In genomic region chr11:79252881-79253541, GRCm38 (mm10) we compare ENCODE assay signal across 9 mouse cellular contexts. TPM values are rescaled to one million over a fixed set of nuclear protein-coding genes. Genes with fewer than 3 reads are reported as not detected.
A peak's percentile ranks its signal among the peaks of the same experiment; 100 is the strongest.
DNase-seq lines count a peak whose midpoint lies in the region; ATAC-seq lines count a peak whose summit lies in the region.
"Had no signal": no experiment of that assay in that cellular context is flagged by ENCODE, and none has a peak within 500 bp of the region (broad histone marks: within the 10 kb centered on the region; RNA-seq: fewer than 3 reads in every experiment).

No protein-coding gene starts in this region.

- H3K4me3 ChIP-seq in forebrain, embryonic 15.5 days = peak overlapping the region; percentile 93
- peak overlapping the region; percentile 93 for H3K4me3 ChIP-seq in kidney, embryonic 16.5 days (ENCODE audit: low read length)
- H3K4me3 ChIP-seq in midbrain, embryonic 13.5 days (replicated peaks) = peak overlapping the region; percentile 94

- H3K4me1 ChIP-seq in forebrain, embryonic 15.5 days = peaks cover 36% of the 10 kb centered on the region
- peaks cover 15% of the 10 kb centered on the region for H3K4me1 ChIP-seq in kidney, embryonic 16.5 days (ENCODE audit: insufficient read depth, low read length)
- H3K4me1 ChIP-seq in midbrain, embryonic 13.5 days (replicated peaks) = peaks cover 39% of the 10 kb centered on the region

- peaks cover 22% of the 10 kb centered on the region for H3K36me3 ChIP-seq in forebrain, embryonic 15.5 days
- peaks cover 29% of the 10 kb centered on the region for H3K36me3 ChIP-seq in kidney, embryonic 16.5 days (ENCODE audit: insufficient read depth, low read length)
- peaks cover 26% of the 10 kb centered on the region for H3K36me3 ChIP-seq in midbrain, embryonic 13.5 days

- no peaks in the 10 kb centered on the region for H3K9me3 ChIP-seq in forebrain, embryonic 15.5 days
- no peaks in the 10 kb centered on the region for H3K9me3 ChIP-seq in kidney, embryonic 16.5 days (ENCODE audit: low read length)
- H3K9me3 ChIP-seq in midbrain, embryonic 13.5 days = no peaks in the 10 kb centered on the region

- H3K27me3 ChIP-seq in forebrain, embryonic 15.5 days = no peaks in the 10 kb centered on the region
- H3K27me3 ChIP-seq in kidney, embryonic 16.5 days (ENCODE audit: insufficient read depth, low read length) = no peaks in the 10 kb centered on the region
- no peaks in the 10 kb centered on the region for H3K27me3 ChIP-seq in midbrain, embryonic 13.5 days

- DNase-seq in left cerebral cortex, postnatal 25 days (ENCODE audit: low spot score in 2 of 2) = peak; percentile 12 to 59
- no peak for DNase-seq in left cerebral cortex, adult 8-10 months (ENCODE audit: low spot score in 2 of 2)
- DNase-seq in R1 (ENCODE audit: low read depth, low spot score) = peak; percentile 70
- DNase-seq in layer of hippocampus, adult 9-10 months (ENCODE audit: low spot score) = no peak
- no peak for DNase-seq in ovary, postnatal 10 days (ENCODE audit: low spot score)

- intact Hi-C loops in left cerebral cortex, postnatal 25 days (cut with DNase I) = no loop called here

- no peak for ATAC-seq in forebrain, embryonic 15.5 days (replicated peaks)
- ATAC-seq in kidney, embryonic 16.5 days (ENCODE audit: low FRiP score, low TSS enrichment) = no peak; the same call in 1 of the 2 replicates
- ATAC-seq in midbrain, embryonic 13.5 days = peak; percentile 9; the same call in 1 of the 2 replicates

- H3K9ac ChIP-seq in forebrain, embryonic 15.5 days (replicated peaks) = peak overlapping the region; percentile 97
- peak overlapping the region; percentile 94 for H3K9ac ChIP-seq in kidney, embryonic 16.5 days (replicated peaks; ENCODE audit: low read length)
- peak overlapping the region; percentile 98 for H3K9ac ChIP-seq in midbrain, embryonic 13.5 days (replicated peaks)

- H3K4me2 ChIP-seq in forebrain, embryonic 15.5 days (replicated peaks) = peak overlapping the region; percentile 84
- peak overlapping the region; percentile 87 for H3K4me2 ChIP-seq in kidney, embryonic 16.5 days (replicated peaks; ENCODE audit: low read depth, low read length)
- H3K4me2 ChIP-seq in midbrain, embryonic 13.5 days (replicated peaks) = peak overlapping the region; percentile 88

- H3K27ac ChIP-seq in forebrain, embryonic 15.5 days (replicated peaks) = peak overlapping the region; percentile 4; the same call in 1 of the 2 replicates
- peak overlapping the region; percentile 98 for H3K27ac ChIP-seq in kidney, embryonic 16.5 days (ENCODE audit: low read length)
- H3K27ac ChIP-seq in midbrain, embryonic 13.5 days = no peak overlapping the region; the same call in 1 of the 2 replicates

- WGBS in forebrain, embryonic 15.5 days = 7% methylated on average over 6 of the region's 6 CpGs
- 5% methylated on average over 6 of the region's 6 CpGs for WGBS in kidney, embryonic 16.5 days
- WGBS in midbrain, embryonic 13.5 days = 25% methylated on average over 6 of the region's 6 CpGs

RNA-seq across cellular contexts. Expression of gene Wsb1, which starts 1.5 kb away (rescaled TPM):
- total RNA-seq in left cerebral cortex, postnatal 25 days (2021) = 10 to 100 TPM; 64.7 to 78.4 TPM
- total RNA-seq in left cerebral cortex, adult 8-10 months (2022) = 10 to 100 TPM; 67.0 to 96.0 (median 77.4) TPM
- polyA plus RNA-seq in forebrain, embryonic 15.5 days (2015; fragmentation: Nextera tagmentation; extraction: Ambion mirVana) = 438 and 470 TPM in 2 replicates
- 366 and 377 TPM in 2 replicates for polyA plus RNA-seq in kidney, embryonic 16.5 days (2015; fragmentation: Nextera tagmentation; extraction: Ambion mirVana)
- polyA plus RNA-seq in midbrain, embryonic 13.5 days (2015; fragmentation: Nextera tagmentation; extraction: Ambion mirVana) = 517 and 614 TPM in 2 replicates

RNA-seq across cellular contexts. Expression of gene Gm9964, which starts 43.7 kb away (rescaled TPM):
- total RNA-seq in left cerebral cortex, postnatal 25 days (2021) = under 1 TPM in 1 of 2 experiments, not detected in 1; 0.53 TPM
- total RNA-seq in left cerebral cortex, adult 8-10 months (2022) = 1 to 10 TPM in 1 of 4 experiments, under 1 TPM in 2, not detected in 1; 0.74 to 2.0 (median 0.98) TPM
- polyA plus RNA-seq in forebrain, embryonic 15.5 days (2015; fragmentation: Nextera tagmentation; extraction: Ambion mirVana) = not detected in 2 replicates
- polyA plus RNA-seq in kidney, embryonic 16.5 days (2015; fragmentation: Nextera tagmentation; extraction: Ambion mirVana) = not detected in 2 replicates
- polyA plus RNA-seq in midbrain, embryonic 13.5 days (2015; fragmentation: Nextera tagmentation; extraction: Ambion mirVana) = not detected in 2 replicates
- polyA plus RNA-seq: gonadal fat pad, adult 2 months had no signal

Comparison
In these comparisons a context has a peak if more than half of its experiments do, and no peak if none do; other contexts are left out.
1. DNase-seq: peak in left cerebral cortex, postnatal 25 days (2 of 2) and R1 (single experiment); none in left cerebral cortex, adult 8-10 months (0 of 2), layer of hippocampus, adult 9-10 months (single experiment) and ovary, postnatal 10 days (single experiment).
2. Peak in every context shown above with its lines, with median percentiles within 50 percentile points of each other: H3K4me2 ChIP-seq, H3K4me3 ChIP-seq and H3K9ac ChIP-seq.